Mouse (Mus musculus) naive thymus-derived CD4-positive, alpha-beta T cell, adult 2 months (primary cell): ENCODE results near the gene Pepd.

Experiments
- DNase-seq: peaks from one replicate; pipeline ENCODE4 v3.0.0-alpha.2; 2011; ENCODE audit warnings: low read depth

Gene Pepd

GRCm38 (mm10) chr7:34911919-34912897 lies at the start of gene Pepd:
Gene Pepd, plus strand, starts transcription at chr7:34912379.
- DNase-seq = peak; percentile 87

- no peak for DNase-seq
Measured at GRCm38 (mm10) chr7:34867289-34867688, 44.9 kb upstream of the Pepd start.

- DNase-seq = no peak
Measured at GRCm38 (mm10) chr7:34869693-34870092, 42.5 kb upstream of the Pepd start.

- peak; percentile 4 for DNase-seq
Measured at GRCm38 (mm10) chr7:34876787-34877186, 35.4 kb upstream of the Pepd start.

- no peak for DNase-seq
Measured at GRCm38 (mm10) chr7:34877820-34878219, 34.4 kb upstream of the Pepd start.

- no peak for DNase-seq
Measured at GRCm38 (mm10) chr7:34888441-34888840, 23.7 kb upstream of the Pepd start.

GRCm38 (mm10) chr7:34888891-34889290 lies 23.3 kb upstream of the Pepd start:
- DNase-seq = no peak

GRCm38 (mm10) chr7:34892845-34893244 lies 19.3 kb upstream of the Pepd start:
- no peak for DNase-seq

GRCm38 (mm10) chr7:34896461-34896860 lies 15.7 kb upstream of the Pepd start:
- no peak for DNase-seq

GRCm38 (mm10) chr7:34897058-34897457 lies 15.1 kb upstream of the Pepd start:
- DNase-seq = no peak

- no peak for DNase-seq
Measured at GRCm38 (mm10) chr7:34910096-34911066, 1.8 kb upstream of the Pepd start.

- DNase-seq = no peak
Measured at GRCm38 (mm10) chr7:34913956-34914355, 1.8 kb downstream of the Pepd start.

GRCm38 (mm10) chr7:34915555-34915954 lies 3.4 kb downstream of the Pepd start:
- no peak for DNase-seq

GRCm38 (mm10) chr7:34917558-34917957 lies 5.4 kb downstream of the Pepd start:
- DNase-seq = no peak

GRCm38 (mm10) chr7:34917998-34918397 lies 5.8 kb downstream of the Pepd start:
- DNase-seq = no peak

GRCm38 (mm10) chr7:34918416-34918815 lies 6.2 kb downstream of the Pepd start:
- no peak for DNase-seq

GRCm38 (mm10) chr7:34919054-34919453 lies 6.9 kb downstream of the Pepd start:
- DNase-seq = no peak

- DNase-seq = peak; percentile 60
Measured at GRCm38 (mm10) chr7:34919809-34920208, 7.6 kb downstream of the Pepd start.

- no peak for DNase-seq
Measured at GRCm38 (mm10) chr7:34925208-34925607, 13.0 kb downstream of the Pepd start.

GRCm38 (mm10) chr7:34925956-34926355 lies 13.8 kb downstream of the Pepd start:
- no peak for DNase-seq

- no peak for DNase-seq
Measured at GRCm38 (mm10) chr7:34929614-34930262, 17.6 kb downstream of the Pepd start.

GRCm38 (mm10) chr7:34930263-34930757 lies 18.1 kb downstream of the Pepd start:
- DNase-seq = no peak
